Mouse (Mus musculus) left cerebral cortex, postnatal 4 days (tissue): ENCODE measurements around the gene Abhd14a. TPM values are rescaled to one million over a fixed set of nuclear protein-coding genes. Genes with fewer than 3 reads are reported as not detected.
A peak's percentile ranks its signal among the peaks of the same experiment; 100 is the strongest.

Experiments used
- DNase-seq: peaks from one replicate; pipeline ENCODE4 v3.0.0-alpha.2; 2022
- intact Hi-C: fragments of 180-260 bp; cut with DNase I; formaldehyde crosslinking; loops from one replicate; pipeline ENCODE4 v1.15.1; 2025
- total RNA-seq, 2 experiments: library from RNA; stranded (reverse); gene quantifications; 2 replicates each; pipeline ENCODE4 v1.2.3; 2021

The Abhd14a gene
- total RNA-seq, 2 experiments from 2014 or later, result 70.1 to 71.4 TPM

GRCm38 (mm10) chr9:106420608-106421007 lies 26.9 kb downstream of the Abhd14a start:
- intact Hi-C loops, result loop anchor here (1.0 to 10.0 kb wide), 2 partner anchors 131 to 206 kb away; no protein-coding TSS in a partner anchor
- no peak for DNase-seq

GRCm38 (mm10) chr9:106417841-106418625 lies 29.4 kb downstream of the Abhd14a start:
- intact Hi-C loops, result loop anchor here (2.0 to 5.0 kb wide), 2 partner anchors 49 to 111 kb away; partner anchors contain the start of gene Dusp7

GRCm38 (mm10) chr9:106416826-106417225 lies 30.7 kb downstream of the Abhd14a start:
- no peak for DNase-seq
- intact Hi-C loops, result loop anchor here (5.0 kb wide), 1 partner anchor 110 kb away; no protein-coding TSS in a partner anchor

More at GRCm38 (mm10) chr9:106417841-106418625, 29.4 kb downstream of the Abhd14a start:
- DNase-seq, result peak; percentile 90

- DNase-seq, result no peak
- intact Hi-C loops, result no loop called here
Observed at GRCm38 (mm10) chr9:106413606-106414005, 33.9 kb downstream of the Abhd14a start.

- intact Hi-C loops, result no loop called here
- no peak for DNase-seq
Observed at GRCm38 (mm10) chr9:106412210-106412609, 35.3 kb downstream of the Abhd14a start.

- no peak for DNase-seq
- intact Hi-C loops, result no loop called here
Observed at GRCm38 (mm10) chr9:106411729-106412128, 35.7 kb downstream of the Abhd14a start.

GRCm38 (mm10) chr9:106411091-106411594 lies 36.3 kb downstream of the Abhd14a start:
- no peak for DNase-seq
- intact Hi-C loops, result no loop called here

DNA sequence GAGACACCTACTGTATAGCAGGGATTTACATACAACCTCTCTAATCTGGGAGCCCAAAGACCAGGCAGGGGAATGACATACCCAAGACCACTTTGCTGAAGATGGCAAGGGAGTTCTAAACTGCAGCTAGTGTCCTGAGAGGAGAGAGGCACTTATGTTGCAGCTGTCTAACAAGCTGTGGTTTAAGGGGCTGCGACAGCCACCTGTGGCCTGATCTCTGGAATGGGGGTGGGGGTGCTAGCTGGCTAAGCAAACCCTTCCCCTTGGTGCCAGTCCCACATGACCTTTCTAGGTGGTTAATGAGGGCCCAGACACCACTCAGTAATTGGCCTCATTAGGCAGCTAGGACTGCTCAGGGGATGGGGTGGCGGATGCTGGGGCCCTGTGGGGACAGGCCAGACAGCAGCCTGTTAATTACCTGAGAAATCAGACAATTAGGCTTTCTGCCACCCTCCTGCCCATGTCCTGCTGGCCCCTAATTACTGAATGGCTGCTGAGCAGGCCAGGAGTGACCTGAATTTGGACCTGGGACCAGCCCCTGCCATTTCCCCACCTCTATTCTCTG lies 37.3 kb downstream of the Abhd14a start:
- intact Hi-C loops, result no loop called here

GRCm38 (mm10) chr9:106409096-106409495 lies 38.4 kb downstream of the Abhd14a start:
- intact Hi-C loops, result no loop called here
- DNase-seq, result no peak

More for the DNA sequence above, 37.3 kb downstream of the Abhd14a start:
- no peak for DNase-seq

GRCm38 (mm10) chr9:106406443-106407078 lies 40.9 kb downstream of the Abhd14a start:
- DNase-seq, result no peak
- intact Hi-C loops, result no loop called here

DNA sequence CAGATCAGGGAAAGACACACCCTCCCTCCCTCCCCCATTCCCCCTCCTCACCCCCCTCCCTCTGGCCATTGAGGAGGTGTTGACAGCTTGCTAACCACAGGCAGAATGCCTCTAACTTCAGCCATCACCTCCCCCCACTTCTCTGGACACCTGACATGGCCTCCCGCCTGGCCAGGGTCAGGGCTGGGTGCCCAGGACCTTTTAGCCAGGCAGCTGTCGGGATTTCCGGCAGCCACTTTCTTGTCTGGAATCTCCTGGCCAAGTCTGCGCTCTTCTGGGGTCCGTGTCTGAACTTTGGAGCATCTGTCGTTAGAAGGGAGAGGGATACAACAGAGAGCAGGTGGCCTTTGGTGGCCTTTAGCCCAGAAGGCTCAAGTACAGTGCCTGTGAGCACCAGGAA lies 42.2 kb downstream of the Abhd14a start:
- DNase-seq, result peak; percentile 81

DNA sequence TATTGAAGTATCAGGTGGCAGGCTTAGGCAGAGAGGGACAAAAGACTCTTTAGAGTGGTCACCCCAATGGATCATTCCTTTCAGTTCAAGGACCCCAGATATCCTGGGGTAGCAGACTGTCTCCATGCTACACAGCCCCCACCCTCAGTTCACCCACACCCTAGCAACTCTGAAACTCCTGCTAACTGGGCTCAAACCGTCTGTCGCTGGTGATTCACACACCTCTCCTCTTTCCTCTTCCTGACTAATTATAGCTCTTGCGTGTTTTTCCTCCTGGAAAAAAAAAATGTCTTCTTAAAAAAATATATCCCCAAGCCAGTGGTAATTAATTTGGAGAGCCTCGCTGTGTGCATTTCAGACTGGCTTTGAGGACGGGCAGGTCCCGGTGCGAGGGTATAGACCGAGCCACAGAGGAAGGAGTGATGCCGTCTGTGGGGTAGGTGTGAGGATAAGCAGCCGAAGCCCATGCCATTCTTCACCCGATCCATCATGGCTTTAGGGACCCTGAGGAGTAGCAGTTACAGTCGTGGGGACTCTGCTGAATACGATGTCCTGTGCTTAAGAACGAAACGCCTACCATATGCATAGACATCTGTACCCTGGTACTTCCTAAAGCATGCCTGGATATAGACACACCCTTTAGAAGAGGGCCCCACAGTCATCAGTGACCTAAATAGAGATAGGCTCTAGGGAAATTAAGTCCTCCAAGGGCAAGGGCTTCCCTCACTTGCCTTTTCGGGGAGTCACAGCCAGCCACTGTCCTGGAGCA lies 44.7 kb downstream of the Abhd14a start:
- no peak for DNase-seq
- intact Hi-C loops, result no loop called here

More for the DNA sequence above, 42.2 kb downstream of the Abhd14a start:
- intact Hi-C loops, result no loop called here

DNA sequence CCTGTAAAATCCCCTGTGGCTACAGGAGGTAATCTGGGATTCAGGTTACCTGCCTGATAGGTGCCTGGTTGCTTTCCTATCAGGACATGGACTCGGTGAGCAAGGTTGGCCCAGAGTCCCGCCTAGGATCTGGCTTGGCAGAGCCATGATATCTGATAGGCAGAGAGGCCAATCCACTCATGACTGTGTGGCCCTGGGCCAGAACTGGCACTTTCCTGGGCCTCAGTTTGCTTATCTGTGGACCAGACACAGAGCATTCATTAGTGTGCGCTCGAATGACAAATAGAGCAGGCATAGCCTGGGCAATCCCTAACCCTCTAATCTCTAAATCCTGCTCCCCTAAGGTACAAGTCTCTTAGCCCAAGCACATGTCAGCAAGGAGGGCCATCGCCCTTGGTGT lies 45.3 kb downstream of the Abhd14a start:
- intact Hi-C loops, result no loop called here
- no peak for DNase-seq

DNA sequence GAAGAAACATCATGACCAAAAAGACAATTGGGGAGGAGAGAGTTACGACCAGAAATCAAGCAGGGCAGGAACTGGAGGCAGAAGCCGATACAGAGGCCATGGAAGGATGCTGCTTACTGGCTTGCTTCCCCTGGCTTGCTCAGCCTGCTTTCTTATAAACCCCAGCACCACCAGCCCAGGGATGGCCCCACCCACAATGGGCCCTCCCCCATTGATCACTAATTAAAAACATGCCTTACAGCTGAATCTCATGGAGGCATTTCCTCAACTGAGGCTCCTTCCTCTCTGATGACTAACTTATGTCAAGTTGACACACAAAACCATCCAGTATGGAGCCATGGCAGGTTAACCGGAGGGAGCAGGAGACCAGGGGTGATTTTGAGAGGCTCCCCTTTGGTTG lies 47.7 kb downstream of the Abhd14a start:
- intact Hi-C loops, result no loop called here
- DNase-seq, result no peak

- no peak for DNase-seq
- intact Hi-C loops, result no loop called here
Observed at GRCm38 (mm10) chr9:106398667-106399311, 48.7 kb downstream of the Abhd14a start.

DNA sequence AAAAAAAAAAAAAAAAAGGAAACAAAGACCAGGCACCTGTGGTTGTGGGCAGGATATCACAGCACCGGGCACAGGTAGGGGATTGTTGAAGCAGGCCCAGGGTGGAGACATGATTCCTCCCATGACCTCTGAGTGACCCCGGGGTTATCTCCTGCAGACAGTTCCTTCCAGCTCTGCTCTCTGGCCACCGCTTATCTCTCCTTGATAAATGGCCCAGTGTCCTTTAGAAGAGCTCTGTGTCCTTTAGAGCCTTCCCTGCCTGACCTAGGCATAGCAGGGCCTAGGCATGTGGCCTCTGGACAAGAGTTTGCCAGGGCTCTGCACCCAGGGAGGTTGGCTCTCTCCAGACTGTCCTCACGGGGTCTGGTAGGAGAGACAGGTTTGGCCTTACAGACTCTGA lies 49.7 kb downstream of the Abhd14a start:
- intact Hi-C loops, result no loop called here
- DNase-seq, result no peak

GRCm38 (mm10) chr9:106394649-106395602 lies 52.6 kb downstream of the Abhd14a start:
- no peak for DNase-seq
- intact Hi-C loops, result no loop called here

- intact Hi-C loops, result no loop called here
- no peak for DNase-seq
Observed at GRCm38 (mm10) chr9:106393548-106393947, 53.9 kb downstream of the Abhd14a start.
